Mouse (Mus musculus) kidney, postnatal 25 days (tissue): ENCODE measurements at regions not wholly inside any gene's neighbourhood (a gene's known extent, or its start where the extent isn't known, plus 50 kb on each side); places are given as distances from the start of the nearest gene placed in this dataset.

ENCODE experiments used
- DNase-seq, 2 experiments: peaks; one replicate each; pipeline ENCODE4 v3.0.0; 2021; ENCODE audit warnings: mixed read lengths in 2 of 2

GRCm38 (mm10) chr4:56036334-56036733 lies 504.1 kb upstream of the Klf4 start:
- no peak for DNase-seq

GRCm38 (mm10) chr4:56035543-56035942 lies 503.3 kb upstream of the Klf4 start:
- no peak for DNase-seq

GRCm38 (mm10) chr4:56028441-56028840 lies 496.2 kb upstream of the Klf4 start:
- no peak for DNase-seq

GRCm38 (mm10) chr4:56027258-56027657 lies 495.0 kb upstream of the Klf4 start:
- no peak for DNase-seq

GRCm38 (mm10) chr4:56024478-56024877 lies 492.2 kb upstream of the Klf4 start:
- no peak for DNase-seq

- no peak for DNase-seq
These were observed 485.9 kb upstream of the Klf4 start for GRCm38 (mm10) chr4:56018212-56018611.

GRCm38 (mm10) chr4:56015481-56015880 lies 483.2 kb upstream of the Klf4 start:
- DNase-seq, result no peak

- DNase-seq, result no peak
These were observed 476.0 kb upstream of the Klf4 start for GRCm38 (mm10) chr4:56008287-56008686.

GRCm38 (mm10) chr4:56004227-56004626 lies 472.0 kb upstream of the Klf4 start:
- DNase-seq, result no peak

- DNase-seq, result peak in 1 of 2 experiments; percentile 9
These were observed 469.1 kb upstream of the Klf4 start for GRCm38 (mm10) chr4:56001312-56001731.

- DNase-seq, result no peak
These were observed 451.8 kb upstream of the Klf4 start for GRCm38 (mm10) chr4:55984026-55984425.

GRCm38 (mm10) chr4:55978539-55978938 lies 446.3 kb upstream of the Klf4 start:
- DNase-seq, result no peak

GRCm38 (mm10) chr4:55976265-55976664 lies 444.0 kb upstream of the Klf4 start:
- no peak for DNase-seq

- no peak for DNase-seq
These were observed 441.4 kb upstream of the Klf4 start for GRCm38 (mm10) chr4:55973706-55974105.

GRCm38 (mm10) chr4:55972235-55972819 lies 440.1 kb upstream of the Klf4 start:
- no peak for DNase-seq

GRCm38 (mm10) chr4:55960063-55960462 lies 427.8 kb upstream of the Klf4 start:
- no peak for DNase-seq

GRCm38 (mm10) chr4:55953701-55954100 lies 421.4 kb upstream of the Klf4 start:
- DNase-seq, result no peak

GRCm38 (mm10) chr4:55952220-55952619 lies 420.0 kb upstream of the Klf4 start:
- DNase-seq, result no peak

GRCm38 (mm10) chr4:55941423-55941822 lies 409.2 kb upstream of the Klf4 start:
- no peak for DNase-seq

- no peak for DNase-seq
These were observed 406.1 kb upstream of the Klf4 start for GRCm38 (mm10) chr4:55938383-55938782.

GRCm38 (mm10) chr4:55937833-55938232 lies 405.6 kb upstream of the Klf4 start:
- DNase-seq, result no peak

- peak; percentile 17 to 61 for DNase-seq
These were observed 397.0 kb upstream of the Klf4 start for GRCm38 (mm10) chr4:55929141-55929782.

- DNase-seq, result no peak
These were observed 396.4 kb upstream of the Klf4 start for GRCm38 (mm10) chr4:55928670-55929069.

- no peak for DNase-seq
These were observed 395.9 kb upstream of the Klf4 start for GRCm38 (mm10) chr4:55928196-55928595.

- DNase-seq, result no peak
These were observed 395.1 kb upstream of the Klf4 start for GRCm38 (mm10) chr4:55927391-55927790.
